Mouse (Mus musculus): ENCODE measurements around the gene Rchy1.

GRCm38 (mm10) chr5:92003011-92003410 lies 40.1 kb upstream of the Rchy1 start:
- TF ChIP-seq POLR2A (IDR thresholded peaks at IDR 0.05; ENCODE audit: borderline replicate concordance, low read depth, low read length) (no peak), CTCF (IDR thresholded peaks at IDR 0.05; ENCODE audit: low read depth, low read length) (no peak)

Data from bone marrow macrophage, adult 2 months (primary cell).